Mouse (Mus musculus) NIH3T3 (cell line): ENCODE results near the gene Col18a1.
A peak's percentile ranks its signal among the peaks of the same experiment; 100 is the strongest.

Experiments used
- DNase-seq: peaks from one replicate; pipeline ENCODE4 v3.0.0-alpha.2; 2012; ENCODE audit warnings: low read depth

Gene Col18a1

DNA sequence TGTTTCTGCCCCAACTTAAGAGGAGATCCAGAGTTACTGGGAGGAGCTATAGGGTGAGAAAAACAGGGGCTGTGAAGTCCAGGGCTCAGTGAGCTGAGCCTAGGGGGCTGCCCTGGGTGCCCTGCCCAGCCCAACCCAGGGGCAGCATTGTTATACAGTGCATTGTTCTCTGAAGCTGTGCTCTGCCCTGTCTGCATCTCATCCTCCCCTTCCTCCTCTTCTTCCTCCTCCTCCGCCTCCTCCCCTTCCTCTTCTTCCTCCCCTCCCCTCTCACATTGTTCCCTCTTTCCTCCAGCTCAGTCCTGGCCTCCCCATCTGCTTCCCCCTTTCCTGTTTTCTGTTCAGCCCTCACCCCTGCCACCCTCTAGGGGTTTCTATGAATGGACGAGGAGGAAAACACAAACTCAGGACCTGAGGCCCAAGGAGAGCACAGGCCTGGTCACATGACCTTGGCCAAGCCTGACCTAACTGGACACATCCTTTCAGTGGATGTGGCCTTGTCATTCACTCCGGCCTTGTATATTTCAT, 16.5 kb upstream of the Col18a1 start:
- no peak for DNase-seq

DNA sequence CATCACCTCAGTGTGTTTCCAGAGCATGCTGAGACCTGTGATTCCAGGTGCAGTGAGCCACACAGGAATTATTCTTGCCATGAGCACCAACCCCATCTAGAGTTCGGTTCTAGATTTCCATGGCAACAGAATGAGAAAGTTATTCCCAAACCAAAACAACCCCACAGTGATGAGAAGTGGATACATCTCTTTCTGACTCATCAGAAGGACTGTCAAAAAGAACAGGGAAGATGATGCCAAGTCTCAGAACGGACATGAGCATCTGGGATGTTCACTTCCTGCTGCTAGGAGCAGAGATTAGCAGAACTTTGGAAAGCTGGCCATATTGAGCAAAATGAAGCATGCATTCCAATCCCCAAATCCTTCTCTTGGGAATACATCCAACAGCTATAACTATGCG, 13.8 kb upstream of the Col18a1 start:
- DNase-seq: peak; percentile 34

DNA sequence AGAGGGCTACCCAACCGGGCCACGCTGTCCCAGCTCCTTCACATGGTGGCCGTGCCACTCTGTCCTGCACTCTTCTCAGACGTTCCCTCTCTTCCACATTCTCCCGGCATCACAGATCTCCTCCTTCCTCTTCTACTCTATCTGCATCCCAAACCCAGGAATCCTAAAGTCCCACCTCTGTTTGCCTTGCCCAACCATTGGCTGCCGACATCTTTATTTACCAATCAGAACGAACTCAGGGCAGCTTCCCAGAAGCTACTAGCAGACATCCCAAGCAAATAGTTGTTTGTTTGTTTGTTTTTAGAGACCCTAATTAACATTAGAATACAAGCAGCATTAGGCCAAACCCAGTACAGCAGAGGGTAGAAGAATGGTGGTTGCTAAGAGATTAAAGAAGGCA, 12.3 kb upstream of the Col18a1 start:
- no peak for DNase-seq

GRCm38 (mm10) chr10:77170400-77170799, 4.1 kb upstream of the Col18a1 start:
- DNase-seq: no peak

GRCm38 (mm10) chr10:77165318-77165945, 916 bp downstream of the Col18a1 start:
- no peak for DNase-seq

- DNase-seq: peak; percentile 28
Observed at GRCm38 (mm10) chr10:77164437-77165052, 1.8 kb downstream of the Col18a1 start.

DNA sequence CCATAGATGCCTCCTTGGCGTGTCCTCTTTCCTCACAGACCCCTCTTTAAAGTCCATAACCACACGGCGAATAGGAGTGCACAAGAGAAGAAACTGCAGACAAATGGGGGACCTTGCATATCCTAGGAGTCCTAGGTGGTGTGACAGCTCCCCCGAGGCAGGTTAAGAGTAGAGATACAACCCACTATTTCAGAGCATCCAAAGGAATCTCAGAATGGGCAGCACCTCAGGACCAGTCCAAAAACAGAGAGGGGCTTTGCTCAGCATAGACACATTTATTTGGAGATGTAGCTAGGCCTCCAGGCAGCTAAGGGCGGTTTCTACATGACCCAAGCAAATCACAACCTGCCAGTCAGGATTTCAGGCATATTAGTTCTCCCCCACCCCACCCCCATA, 2.3 kb downstream of the Col18a1 start:
- DNase-seq: no peak

- DNase-seq: no peak
Observed at GRCm38 (mm10) chr10:77163392-77163977, 2.9 kb downstream of the Col18a1 start.

- DNase-seq: no peak
Observed at GRCm38 (mm10) chr10:77159573-77159972, 6.8 kb downstream of the Col18a1 start.

DNA sequence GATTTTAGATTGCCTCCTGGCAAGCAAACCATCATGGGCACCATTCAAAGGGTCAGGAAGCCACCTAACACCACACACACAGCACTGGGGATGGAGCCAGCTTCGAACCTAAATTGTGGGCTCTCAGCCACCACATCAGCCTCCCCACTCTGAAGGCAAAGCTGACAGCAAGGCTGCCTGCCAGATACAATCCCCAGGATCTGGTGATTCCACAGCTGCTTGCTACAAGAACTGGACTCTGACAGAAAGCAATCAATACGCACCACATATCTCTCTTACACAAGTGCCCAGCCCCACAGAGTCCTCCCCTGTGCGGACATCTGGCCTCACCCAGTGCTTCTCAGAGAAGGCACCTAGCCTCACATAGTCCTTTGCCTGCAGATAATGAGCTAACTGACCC, 7.4 kb downstream of the Col18a1 start:
- DNase-seq: peak; percentile 89

GRCm38 (mm10) chr10:77157245-77158019, 8.9 kb downstream of the Col18a1 start:
- peak; percentile 70 for DNase-seq

- peak; percentile 48 for DNase-seq
Observed at GRCm38 (mm10) chr10:77152178-77152621, 14.1 kb downstream of the Col18a1 start.

GRCm38 (mm10) chr10:77151551-77152002, 14.8 kb downstream of the Col18a1 start:
- peak; percentile 39 for DNase-seq

DNA sequence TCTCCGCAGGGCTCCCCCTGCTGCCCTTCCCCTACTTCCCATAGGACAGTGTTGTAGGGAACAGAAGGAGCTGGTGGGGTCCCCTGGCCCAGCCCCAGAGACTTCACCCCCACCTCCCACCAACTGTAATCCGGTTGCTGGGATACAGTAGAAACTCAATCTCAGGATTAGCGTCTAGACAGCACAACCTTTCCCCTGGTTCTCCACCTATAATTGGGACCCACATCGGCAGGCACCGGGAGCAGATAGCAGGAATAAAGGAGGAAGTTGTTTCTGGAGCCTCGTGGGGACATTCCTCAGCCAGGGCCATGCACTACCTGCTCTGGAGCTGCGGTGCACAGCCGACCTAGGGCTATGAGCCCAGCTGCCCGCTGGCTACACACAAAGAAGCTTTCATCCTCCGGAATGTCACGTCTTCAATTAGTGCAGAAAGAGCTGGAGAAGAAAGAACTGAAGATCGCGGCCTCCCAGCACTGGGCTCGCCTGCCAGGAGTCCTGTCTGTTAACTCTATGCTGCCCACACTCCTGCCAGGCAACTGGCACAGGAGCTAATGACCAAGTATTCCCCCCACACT, 15.3 kb downstream of the Col18a1 start:
- DNase-seq: no peak

DNA sequence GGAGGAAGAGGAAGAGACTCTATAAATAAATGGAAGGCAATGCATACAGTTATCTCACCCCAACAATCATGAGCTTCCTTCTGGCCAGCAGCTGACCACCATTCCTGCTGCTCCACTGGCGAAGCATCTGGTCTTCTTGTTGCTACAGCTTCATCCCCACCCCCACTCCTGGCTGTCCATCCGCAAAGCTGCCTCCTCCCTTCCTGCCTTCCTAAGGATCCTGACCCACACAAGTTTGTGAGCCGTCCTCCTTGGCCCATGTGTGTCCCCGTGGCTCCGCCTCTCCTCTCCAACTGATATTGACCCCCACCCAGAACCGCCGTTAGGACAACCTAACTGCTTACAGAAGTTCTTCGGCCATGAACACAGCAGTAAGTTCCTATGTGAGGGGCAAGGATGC, 16.3 kb downstream of the Col18a1 start:
- DNase-seq: no peak

DNA sequence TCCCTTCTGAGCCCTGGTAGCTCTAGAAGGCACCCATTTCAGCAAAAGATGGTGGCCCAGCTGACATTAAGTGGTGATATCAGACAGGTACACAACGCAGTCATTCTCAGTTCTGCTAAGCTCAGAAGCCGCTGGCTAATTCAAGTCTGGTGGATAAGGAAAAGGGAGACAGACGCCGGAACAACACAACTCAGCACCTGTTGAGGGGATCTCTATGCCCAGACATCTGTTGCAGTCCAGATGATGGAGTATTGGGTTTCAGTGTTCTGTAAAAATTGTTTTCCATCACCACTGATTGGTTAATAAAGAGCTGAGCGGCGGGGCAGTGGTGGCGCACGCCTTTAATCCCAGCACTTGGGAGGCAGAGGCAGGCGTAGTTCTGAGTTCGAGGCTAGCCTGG, 18.8 kb downstream of the Col18a1 start:
- no peak for DNase-seq

GRCm38 (mm10) chr10:77146901-77147463, 19.4 kb downstream of the Col18a1 start:
- DNase-seq: no peak

DNA sequence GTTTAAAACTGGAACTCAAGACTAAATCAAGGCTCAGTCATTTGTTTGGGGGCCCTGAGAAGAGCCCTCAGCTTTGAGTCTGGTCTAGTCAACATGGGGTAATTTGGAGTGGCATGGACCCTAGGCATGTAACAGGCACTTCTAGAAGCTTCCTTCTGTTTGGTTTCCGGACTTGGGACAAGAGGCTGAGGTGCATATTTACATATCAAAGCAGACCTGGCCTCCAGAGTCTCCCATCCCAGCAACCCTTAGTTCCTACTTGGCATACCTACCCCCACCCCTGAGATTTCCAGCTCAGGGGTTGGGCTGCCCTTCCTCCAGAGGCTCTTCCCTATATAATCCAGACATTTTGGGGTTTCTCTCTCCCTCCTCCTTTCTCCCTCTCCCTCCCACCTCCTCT, 20.4 kb downstream of the Col18a1 start:
- no peak for DNase-seq

- DNase-seq: no peak
Observed at GRCm38 (mm10) chr10:77144372-77144771, 22.0 kb downstream of the Col18a1 start.

- DNase-seq: peak; percentile 86
Observed at GRCm38 (mm10) chr10:77142328-77142727, 24.0 kb downstream of the Col18a1 start.

- no peak for DNase-seq
Observed at GRCm38 (mm10) chr10:77138304-77138703, 28.0 kb downstream of the Col18a1 start.

DNA sequence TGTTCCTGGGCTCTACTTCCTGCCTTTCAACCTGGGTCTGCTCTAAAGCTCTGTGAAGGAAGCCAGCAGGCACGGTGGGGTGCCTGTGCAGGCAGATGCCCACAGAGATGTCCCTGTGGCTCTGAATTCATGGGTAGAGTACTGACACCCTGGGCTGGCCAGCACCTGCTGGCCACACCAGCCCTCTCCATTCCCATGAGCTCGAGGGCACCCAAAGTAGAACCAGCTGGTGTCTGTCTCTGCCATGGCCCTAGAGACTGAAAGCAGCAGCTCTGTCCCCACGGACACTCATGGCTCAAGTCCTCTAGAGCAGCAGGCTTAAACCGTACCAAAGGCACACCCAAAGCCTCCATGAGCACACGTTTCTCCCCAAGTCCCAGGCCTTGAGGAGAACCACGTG, 30.1 kb downstream of the Col18a1 start:
- no peak for DNase-seq
